Mouse (Mus musculus) small intestine, adult 2 months (tissue): Measurements from ENCODE around the gene Max.

Source experiments
- CTCF ChIP-seq: fragments of 200-500 bp; IDR thresholded peaks from 2 replicates; pipeline ENCODE4 v1.5.1; 2012; ENCODE audit warnings: low read depth, mild to moderate bottlenecking, control low read depth, inconsistent platforms, low read length, moderate library complexity, mixed read lengths; ENCODE audit not compliant: insufficient replicate concordance, insufficient read length; ENCODE audit errors: extremely low read depth
- POLR2A ChIP-seq: fragments of 200-500 bp; IDR thresholded peaks from 2 replicates; pipeline ENCODE4 v1.6.1; 2012; ENCODE audit warnings: low read depth, mild to moderate bottlenecking, control low read depth, inconsistent platforms, low read length, moderate library complexity

DNA sequence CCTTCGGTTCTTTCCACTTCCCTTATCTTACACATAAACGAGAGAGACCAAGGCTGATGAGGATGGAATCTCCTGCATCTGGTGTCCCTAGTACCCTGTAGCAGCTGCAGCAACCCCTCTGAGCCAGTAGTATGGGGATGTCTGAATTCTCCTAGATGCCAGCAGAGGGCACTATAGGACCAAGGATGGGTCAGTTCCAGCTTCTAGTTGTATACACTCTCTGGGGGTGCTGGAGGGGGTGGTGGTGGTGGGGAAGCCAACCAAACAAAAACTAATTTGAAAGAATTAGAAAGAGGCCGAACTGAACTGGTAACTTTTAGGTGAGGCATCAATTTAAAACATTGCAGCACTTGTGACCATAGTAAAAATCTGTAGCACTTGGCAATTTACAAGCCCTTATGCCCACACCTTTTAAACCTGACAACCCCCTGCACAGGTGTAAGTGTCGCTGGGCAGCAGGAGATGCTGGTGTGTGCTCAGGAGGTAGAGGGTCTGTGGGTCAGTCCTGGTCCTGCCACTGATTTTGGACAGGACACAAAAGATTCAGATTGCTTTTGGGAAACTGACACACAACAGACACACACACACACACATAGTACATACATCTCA is 38.2 kb upstream of the Max start:
- TF ChIP-seq CTCF (peak; percentile 85; the same call in 1 of the 2 replicates), POLR2A (no peak)
